Mouse (Mus musculus) intestine, embryonic 16.5 days (tissue): ENCODE measurements at regions not wholly inside any gene's neighbourhood (a gene's known extent, or its start where the extent isn't known, plus 50 kb on each side); places are given as distances from the start of the nearest gene placed in this dataset.

Experiments used
- ATAC-seq: fragments of 200-750 bp; cut with Nextera tagmentation; 2 replicates; pipeline ENCODE4 v1.8.0; 2017; ENCODE audit warnings: moderate TSS enrichment, moderate library complexity
- H3K27ac ChIP-seq: fragments of 300-500 bp; sonication (generic); 2 replicates; pipeline ENCODE4 v1.5.1; 2014; ENCODE audit warnings: mild to moderate bottlenecking, low read length
- H3K27me3 ChIP-seq: fragments of 300-500 bp; sonication (generic); replicated peaks from 2 replicates; pipeline ENCODE4 v1.6.1; 2014; ENCODE audit warnings: low read length, control low read depth, mixed read lengths; ENCODE audit not compliant: control insufficient read depth, insufficient read depth
- H3K36me3 ChIP-seq: fragments of 300-500 bp; sonication (generic); 2 replicates; pipeline ENCODE4 v1.6.1; 2014; ENCODE audit warnings: low read length, control low read depth; ENCODE audit not compliant: control insufficient read depth, insufficient read depth
- H3K4me1 ChIP-seq: fragments of 300-500 bp; sonication (generic); 2 replicates; pipeline ENCODE4 v1.6.1; 2014; ENCODE audit warnings: low read length, control low read depth, mixed read lengths; ENCODE audit not compliant: control insufficient read depth, insufficient read depth
- H3K4me2 ChIP-seq: fragments of 300-500 bp; sonication (generic); 2 replicates; pipeline ENCODE4 v1.6.1; 2014; ENCODE audit warnings: low read depth, low read length, control low read depth
- H3K4me3 ChIP-seq: fragments of 300-500 bp; sonication (generic); 2 replicates; pipeline ENCODE4 v1.5.1; 2014; ENCODE audit warnings: mild to moderate bottlenecking, low read length
- H3K9ac ChIP-seq: fragments of 300-500 bp; sonication (generic); 2 replicates; pipeline ENCODE4 v1.6.1; 2014; ENCODE audit warnings: low read depth, low read length
- H3K9me3 ChIP-seq: fragments of 300-500 bp; sonication (generic); 2 replicates; pipeline ENCODE4 v1.6.1; 2016; ENCODE audit warnings: low read length, control low read depth; ENCODE audit not compliant: control insufficient read depth
- WGBS: fragments of 180-500 bp; shearing (Covaris S2); extraction: QIAGEN DNeasy Blood & Tissue Kit; methylation state at CpG from one replicate; pipeline ENCODE4 v1.1.7; 2014; 5-methylcytosine and 5-hydroxymethylcytosine counted together

- H3K36me3 ChIP-seq, result no peaks in the 10 kb centered on the region
- H3K9me3 ChIP-seq, result no peaks in the 10 kb centered on the region
- H3K4me1 ChIP-seq, result no peaks in the 10 kb centered on the region
- no peak for ATAC-seq
- H3K27ac ChIP-seq, result no peak overlapping the region
- no peaks in the 10 kb centered on the region for H3K27me3 ChIP-seq
- no peak overlapping the region for H3K4me3 ChIP-seq
- no peak overlapping the region for H3K9ac ChIP-seq
- whole genome bisulfite sequencing, result 64% methylated on average over 14 of the region's 14 CpGs
- H3K4me2 ChIP-seq, result no peak overlapping the region
These were observed 617.0 kb upstream of the Castor2 start for GRCm38 (mm10) chr5:133482291-133483086.

- Histone ChIP-seq H3K9me3 (no peaks in the 10 kb centered on the region), H3K36me3 (no peaks in the 10 kb centered on the region), H3K4me1 (no peaks in the 10 kb centered on the region), H3K4me3 (no peak overlapping the region), H3K4me2 (no peak overlapping the region), H3K9ac (no peak overlapping the region), H3K27me3 (no peaks in the 10 kb centered on the region), H3K27ac (no peak overlapping the region)
- WGBS, result 80% methylated on average over 6 of the region's 6 CpGs
- ATAC-seq, result no peak
These were observed 620.3 kb upstream of the Castor2 start for GRCm38 (mm10) chr5:133479205-133479604.

GRCm38 (mm10) chr5:133453349-133454049, 646.0 kb upstream of the Castor2 start:
- ATAC-seq, result no peak
- H3K36me3 ChIP-seq, result no peaks in the 10 kb centered on the region
- no peak overlapping the region for H3K4me2 ChIP-seq
- H3K4me1 ChIP-seq, result no peaks in the 10 kb centered on the region
- H3K9me3 ChIP-seq, result no peaks in the 10 kb centered on the region
- H3K27ac ChIP-seq, result no peak overlapping the region
- WGBS, result 66% methylated on average over 7 of the region's 7 CpGs
- no peak overlapping the region for H3K9ac ChIP-seq
- H3K27me3 ChIP-seq, result no peaks in the 10 kb centered on the region
- no peak overlapping the region for H3K4me3 ChIP-seq

- H3K4me3 ChIP-seq, result no peak overlapping the region
- 77% methylated on average over 3 of the region's 3 CpGs for WGBS
- no peak for ATAC-seq
- no peaks in the 10 kb centered on the region for H3K4me1 ChIP-seq
- no peaks in the 10 kb centered on the region for H3K9me3 ChIP-seq
- no peak overlapping the region for H3K4me2 ChIP-seq
- H3K27ac ChIP-seq, result no peak overlapping the region
- no peak overlapping the region for H3K9ac ChIP-seq
- no peaks in the 10 kb centered on the region for H3K36me3 ChIP-seq
- no peaks in the 10 kb centered on the region for H3K27me3 ChIP-seq
These were observed 649.6 kb upstream of the Castor2 start for GRCm38 (mm10) chr5:133449926-133450325.

- no peaks in the 10 kb centered on the region for H3K4me1 ChIP-seq
- WGBS, result 48% methylated on average over 1 of the region's 1 CpGs
- no peaks in the 10 kb centered on the region for H3K27me3 ChIP-seq
- ATAC-seq, result no peak
- H3K27ac ChIP-seq, result no peak overlapping the region
- H3K9me3 ChIP-seq, result no peaks in the 10 kb centered on the region
- H3K4me2 ChIP-seq, result no peak overlapping the region
- no peaks in the 10 kb centered on the region for H3K36me3 ChIP-seq
- H3K9ac ChIP-seq, result no peak overlapping the region
- H3K4me3 ChIP-seq, result no peak overlapping the region
These were observed 698.7 kb upstream of the Castor2 start for GRCm38 (mm10) chr5:133400826-133401225.

GRCm38 (mm10) chr5:133389896-133390295, 709.6 kb upstream of the Castor2 start:
- Histone ChIP-seq H3K9me3 (no peaks in the 10 kb centered on the region), H3K4me3 (no peak overlapping the region), H3K27me3 (no peaks in the 10 kb centered on the region), H3K36me3 (no peaks in the 10 kb centered on the region), H3K4me1 (no peaks in the 10 kb centered on the region), H3K9ac (no peak overlapping the region), H3K4me2 (no peak overlapping the region), H3K27ac (no peak overlapping the region)
- no peak for ATAC-seq
- WGBS, result 81% methylated on average over 4 of the region's 4 CpGs

- Histone ChIP-seq H3K4me1 (no peaks in the 10 kb centered on the region), H3K27ac (no peak overlapping the region), H3K27me3 (no peaks in the 10 kb centered on the region), H3K9me3 (no peaks in the 10 kb centered on the region), H3K36me3 (no peaks in the 10 kb centered on the region), H3K9ac (no peak overlapping the region), H3K4me2 (no peak overlapping the region), H3K4me3 (no peak overlapping the region)
- 70% methylated on average over 6 of the region's 6 CpGs for WGBS
- no peak for ATAC-seq
These were observed 710.3 kb upstream of the Castor2 start for GRCm38 (mm10) chr5:133389023-133389840.

GRCm38 (mm10) chr5:133385374-133386349, 713.8 kb upstream of the Castor2 start:
- Histone ChIP-seq H3K36me3 (no peaks in the 10 kb centered on the region), H3K4me1 (no peaks in the 10 kb centered on the region), H3K4me2 (no peak overlapping the region), H3K4me3 (no peak overlapping the region), H3K27ac (no peak overlapping the region), H3K27me3 (no peaks in the 10 kb centered on the region), H3K9ac (no peak overlapping the region), H3K9me3 (no peaks in the 10 kb centered on the region)
- ATAC-seq, result no peak
- 40% methylated on average over 10 of the region's 10 CpGs for WGBS
